Mouse (Mus musculus) ES-E14 (cell line): ENCODE data around the gene Fbxo40.

Experiments
- CHD2 ChIP-seq: IDR thresholded peaks from 2 replicates; pipeline ENCODE4 v1.6.1; 2014; ENCODE audit warnings: mild to moderate bottlenecking, low read depth, low read length, inconsistent platforms
- HCFC1 ChIP-seq: IDR thresholded peaks from 2 replicates; pipeline ENCODE4 v1.6.1; 2012; ENCODE audit warnings: low read length, inconsistent platforms, borderline replicate concordance; ENCODE audit not compliant: insufficient read depth
- MAFK ChIP-seq: IDR thresholded peaks from 2 replicates; pipeline ENCODE4 v1.6.1; 2014; ENCODE audit warnings: mild to moderate bottlenecking, low read depth, low read length, inconsistent platforms; ENCODE audit not compliant: insufficient read depth
- ZC3H11A ChIP-seq: IDR thresholded peaks from 2 replicates; pipeline ENCODE4 v1.6.1; 2012; ENCODE audit warnings: low read depth, mild to moderate bottlenecking, inconsistent platforms, low read length, borderline replicate concordance
- ZNF384 ChIP-seq: IDR thresholded peaks from 2 replicates; pipeline ENCODE4 v1.6.1; 2012; ENCODE audit warnings: low read depth, low read length, inconsistent platforms

DNA sequence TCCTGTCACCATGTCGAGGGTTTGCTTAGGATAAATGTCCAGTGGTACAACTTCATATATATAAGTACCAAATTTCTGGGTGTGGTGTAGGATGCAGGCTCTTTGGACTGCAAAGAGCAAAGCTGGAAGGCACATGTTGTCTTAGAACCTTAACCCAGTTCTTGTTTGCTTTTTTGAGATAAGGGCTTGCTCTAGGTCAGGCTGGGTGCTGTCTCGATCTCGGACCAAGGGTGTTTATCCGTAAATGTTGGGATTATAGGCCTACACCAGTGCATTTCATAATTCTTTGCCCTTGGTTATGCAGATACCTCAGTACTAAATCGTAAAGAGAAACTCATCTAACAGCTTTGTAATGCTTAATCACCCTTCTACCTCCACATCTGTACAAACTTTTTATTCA lies 22.1 kb upstream of the Fbxo40 start:
- no peak for TF ChIP-seq ZC3H11A
- no peak for TF ChIP-seq HCFC1
- TF ChIP-seq MAFK = no peak
- TF ChIP-seq CHD2 = no peak
- no peak for TF ChIP-seq ZNF384
